Mouse (Mus musculus) right cerebral cortex, postnatal 4 days (tissue): ENCODE measurements around the gene Elf3.
"Not testable (repeated sequence)": the region's sequence is repeated elsewhere in the genome, so short reads cannot be mapped to it uniquely, and the experiment has no call there.

Experiments used
- DNase-seq: peaks from one replicate; pipeline ENCODE4 v3.0.0-alpha.2; 2022

Gene Elf3

DNA sequence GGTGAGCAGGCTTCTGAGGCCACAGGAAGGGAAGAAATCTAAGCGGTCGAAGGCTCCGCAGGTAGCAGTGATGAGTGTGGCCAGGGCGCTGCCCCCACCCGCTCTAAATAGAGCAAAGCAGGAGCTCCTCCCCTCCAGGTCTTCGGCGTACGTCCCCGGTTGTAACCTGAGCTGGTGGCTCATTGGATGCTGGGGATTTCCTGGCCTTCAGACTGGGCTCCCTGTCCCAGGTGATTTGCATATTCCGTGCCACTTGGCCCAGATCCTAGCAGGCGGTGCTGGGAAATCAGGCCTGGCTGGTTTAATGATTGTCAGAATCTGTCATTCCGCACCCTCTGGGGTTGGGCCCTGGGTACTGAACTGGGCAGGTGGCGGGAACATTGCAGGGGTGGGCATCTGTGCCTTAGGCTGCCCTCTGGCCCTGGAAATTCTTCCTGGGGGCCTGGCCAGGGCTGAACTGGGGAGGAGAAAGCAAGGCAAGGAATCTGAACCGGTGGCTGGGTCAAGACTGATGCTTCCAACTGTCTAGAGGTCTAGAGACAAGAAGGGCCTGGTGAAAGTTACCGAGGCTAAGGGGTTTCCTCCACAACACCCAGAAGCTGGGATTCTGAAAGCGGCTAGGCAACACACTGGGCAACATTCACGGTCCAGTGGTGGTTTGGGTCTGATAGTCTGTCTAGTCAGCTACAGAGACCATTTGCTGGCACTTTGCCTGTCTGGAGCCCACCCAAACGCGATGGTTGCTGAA lies at the start of gene Elf3:
Gene Elf3, minus strand, starts transcription at position 189 of the 748 bp plus-strand sequence.
- no peak for DNase-seq

DNA sequence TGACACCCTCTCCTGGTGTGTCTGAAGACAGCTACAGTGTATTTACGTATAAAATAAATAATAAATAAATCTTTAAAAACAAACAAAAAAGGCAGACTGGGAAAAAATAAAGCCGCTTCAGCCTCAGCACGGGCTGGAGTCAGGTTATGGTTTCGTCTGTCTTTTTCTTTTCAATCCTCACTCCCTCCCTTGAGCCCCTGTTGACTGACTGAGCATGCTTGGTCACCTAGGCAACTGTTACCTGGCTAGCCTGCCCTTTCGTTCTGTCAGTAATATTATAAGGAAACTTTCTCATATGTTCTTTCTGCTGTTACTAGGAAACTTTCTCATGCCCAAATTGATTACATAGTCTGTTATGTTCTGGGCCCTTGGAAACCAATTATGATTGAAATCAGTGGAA lies 32.5 kb upstream of the Elf3 start:
- DNase-seq, result no peak

DNA sequence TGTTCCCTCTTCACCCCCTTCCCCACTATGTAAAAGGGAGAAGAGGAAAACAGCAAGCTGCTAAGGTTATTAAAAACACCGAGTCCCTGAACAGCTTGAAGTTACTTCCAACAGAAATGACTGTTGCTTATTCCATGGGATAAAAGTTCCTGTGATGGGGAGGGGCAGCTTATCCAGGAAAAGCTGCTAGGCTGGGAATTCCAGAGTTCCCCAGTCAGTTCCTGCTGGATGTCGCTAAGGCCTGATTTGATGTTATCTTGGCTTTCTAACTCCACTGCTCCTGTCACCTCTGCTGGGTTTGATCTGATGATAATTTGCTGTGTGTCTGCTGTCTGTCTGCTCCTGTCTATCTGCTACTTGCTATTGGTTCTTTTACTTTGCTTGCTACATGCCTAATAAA lies 27.9 kb upstream of the Elf3 start:
- DNase-seq, result no peak

DNA sequence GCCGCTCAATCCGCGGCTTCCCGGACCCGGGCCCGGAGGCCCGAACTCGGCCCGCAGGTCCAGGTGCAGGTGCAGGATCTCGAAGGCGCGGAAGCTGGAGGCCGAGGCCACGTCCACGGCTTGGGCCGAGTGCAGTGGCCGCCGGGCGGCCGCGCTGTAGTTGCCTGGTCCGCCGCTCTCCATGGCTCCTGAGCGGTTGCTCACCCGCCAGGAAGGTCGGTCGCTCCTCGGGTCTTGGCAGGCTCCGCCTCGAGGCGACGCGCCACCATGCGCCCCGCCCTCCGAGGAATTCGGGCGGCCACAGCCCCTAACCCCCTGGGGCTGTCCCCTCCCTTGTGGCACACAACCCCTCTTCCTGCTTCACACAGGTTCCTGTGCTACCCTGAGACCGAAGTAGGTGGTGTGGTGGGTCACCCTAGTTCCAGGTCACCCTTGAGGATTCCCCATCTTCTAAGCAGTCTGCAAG lies 25.5 kb upstream of the Elf3 start, which contains the start of gene Rnpep:
Gene Rnpep, minus strand, starts transcription at position 259 of the 466 bp plus-strand sequence.
- peak; percentile 71 for DNase-seq

DNA sequence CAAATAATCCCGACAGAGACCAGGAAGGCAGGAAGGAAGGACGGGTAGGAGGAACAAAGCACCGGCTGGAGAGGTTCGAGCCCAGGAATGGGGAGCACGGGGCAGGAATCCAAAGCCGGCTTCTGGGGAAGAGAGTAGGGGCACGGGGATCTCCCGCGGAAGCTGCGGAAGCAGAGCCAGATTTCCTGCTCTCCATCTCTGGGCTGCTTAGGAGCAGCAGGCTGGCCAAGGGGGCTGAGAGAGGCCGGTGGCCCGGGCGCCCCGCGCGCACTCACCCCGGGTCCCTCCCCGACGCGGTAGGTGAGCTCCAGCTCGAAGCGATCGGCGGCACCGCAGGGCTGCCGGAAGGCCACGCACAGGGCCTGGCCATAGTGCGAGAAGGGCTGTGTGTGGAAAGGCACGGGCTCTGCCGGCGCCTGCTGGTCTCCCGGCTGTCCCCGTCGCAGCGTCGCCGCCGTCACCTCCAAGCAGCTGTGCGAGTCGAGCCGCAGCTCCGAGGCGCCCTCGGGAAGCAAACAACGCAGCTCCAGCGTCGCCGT lies 25.0 kb upstream of the Elf3 start:
- DNase-seq, result no peak

GRCm38 (mm10) chr1:135282536-135283286 lies 24.3 kb upstream of the Elf3 start:
- DNase-seq, result no peak

- no peak for DNase-seq
Measured at GRCm38 (mm10) chr1:135281841-135282240, 23.5 kb upstream of the Elf3 start.

- DNase-seq, result peak; percentile 41
Measured at GRCm38 (mm10) chr1:135280646-135281045, 22.3 kb upstream of the Elf3 start.

- no peak for DNase-seq
Measured at GRCm38 (mm10) chr1:135271371-135271770, 13.0 kb upstream of the Elf3 start.

DNA sequence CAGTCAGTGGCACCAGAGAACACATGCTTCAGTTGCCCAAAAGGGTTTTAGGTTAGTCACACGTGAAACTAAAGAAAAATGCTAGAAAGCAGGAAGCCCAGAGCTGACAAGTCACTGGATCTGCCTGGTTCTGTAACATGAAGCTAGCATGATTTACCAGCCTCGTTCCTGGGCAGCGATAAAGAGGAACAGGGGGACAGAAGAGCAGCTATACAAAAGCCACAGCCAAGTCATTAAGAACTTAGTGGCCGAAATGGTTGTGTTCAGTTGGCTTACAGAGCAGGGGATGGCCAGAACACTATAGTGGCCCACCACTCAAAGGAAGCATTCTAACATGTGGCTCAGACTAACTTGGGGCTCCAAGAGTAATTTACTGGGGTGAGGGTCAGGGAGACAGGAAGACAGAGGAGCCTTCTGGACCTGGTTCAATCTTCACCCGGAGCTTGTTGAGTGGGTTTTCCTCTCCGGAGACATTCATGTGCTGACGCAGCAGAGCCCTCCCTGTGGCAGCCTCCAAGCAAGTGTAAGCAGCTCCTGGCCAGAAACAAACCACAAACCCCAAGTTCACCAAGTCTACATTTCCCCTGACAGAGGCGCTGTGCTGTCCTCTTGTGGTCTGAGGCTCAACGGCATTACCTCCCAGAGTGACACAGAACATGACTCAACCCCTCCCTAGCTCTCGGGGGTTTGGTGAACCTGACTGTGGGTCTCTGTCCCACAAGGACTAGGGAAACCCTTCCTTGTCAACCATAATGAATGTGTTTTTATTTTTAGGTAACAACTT lies 9.5 kb upstream of the Elf3 start:
- DNase-seq, result no peak

GRCm38 (mm10) chr1:135265834-135266233 lies 7.5 kb upstream of the Elf3 start:
- DNase-seq, result no peak

GRCm38 (mm10) chr1:135263316-135263715 lies 4.9 kb upstream of the Elf3 start:
- DNase-seq, result no peak

DNA sequence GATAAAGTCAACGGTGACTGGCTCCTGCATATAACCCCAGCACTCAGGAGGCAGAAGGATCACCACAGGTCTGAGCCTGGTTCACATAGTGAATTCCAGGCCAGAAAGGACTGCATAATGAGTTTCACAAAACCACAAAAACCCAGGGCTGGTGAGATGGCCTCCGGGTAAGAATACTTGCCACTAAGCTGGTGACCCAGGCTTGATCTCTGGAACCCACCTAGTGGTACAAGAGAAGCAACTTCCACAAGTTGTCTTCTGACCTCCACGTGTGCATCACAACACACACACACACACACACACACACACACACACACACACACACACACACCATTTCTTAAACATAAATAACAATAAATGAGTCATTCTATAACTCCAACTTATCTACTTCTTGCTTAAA lies 4.0 kb upstream of the Elf3 start:
- DNase-seq, result no peak

DNA sequence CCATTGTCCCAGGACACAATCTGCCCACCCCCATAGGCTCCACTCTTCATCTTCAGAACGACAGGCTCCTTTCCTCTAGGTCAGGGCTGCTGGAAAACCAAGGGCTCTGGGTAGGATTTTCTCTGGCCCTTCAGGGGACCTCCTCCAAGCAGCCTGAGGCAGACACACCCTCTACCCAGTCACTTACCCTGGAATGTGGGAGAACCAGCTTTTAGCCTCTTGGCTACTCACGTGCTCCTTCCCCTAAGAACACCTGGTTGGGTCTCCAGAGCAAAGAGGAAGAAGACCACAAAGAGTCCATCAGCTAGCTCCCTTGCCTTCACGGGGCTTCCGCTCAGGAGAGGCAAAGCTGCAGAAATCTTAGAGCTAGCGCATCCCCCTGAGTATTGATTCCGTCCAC lies 2.6 kb upstream of the Elf3 start:
- no peak for DNase-seq

- DNase-seq, result peak; percentile 84
Measured at GRCm38 (mm10) chr1:135259128-135259436, 714 bp upstream of the Elf3 start.

GRCm38 (mm10) chr1:135256299-135256698 lies 2.1 kb downstream of the Elf3 start:
- DNase-seq, result no peak

GRCm38 (mm10) chr1:135252854-135253253 lies 5.5 kb downstream of the Elf3 start:
- no peak for DNase-seq

- no peak for DNase-seq
Measured at GRCm38 (mm10) chr1:135251405-135251804, 7.0 kb downstream of the Elf3 start.

DNA sequence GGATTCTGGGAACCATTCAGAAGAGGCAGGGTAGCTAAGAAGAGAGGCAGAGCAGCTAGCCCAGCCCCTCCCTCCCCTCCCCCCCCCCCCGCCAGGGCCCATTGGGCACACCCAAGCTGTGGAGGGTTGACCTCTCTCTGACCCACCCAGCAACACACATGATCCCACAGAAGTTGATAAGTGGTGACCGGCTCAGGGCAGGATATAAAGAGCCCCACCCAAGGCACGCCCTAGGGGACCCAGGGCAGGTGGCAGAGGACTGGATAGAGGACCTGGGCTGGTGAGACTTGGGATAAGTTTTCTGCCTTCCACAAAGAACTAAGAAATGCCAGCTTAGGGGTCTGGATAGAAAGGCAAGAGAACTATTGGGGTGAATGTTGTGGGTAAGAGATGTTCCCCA lies 7.7 kb downstream of the Elf3 start:
- DNase-seq, result no peak

DNA sequence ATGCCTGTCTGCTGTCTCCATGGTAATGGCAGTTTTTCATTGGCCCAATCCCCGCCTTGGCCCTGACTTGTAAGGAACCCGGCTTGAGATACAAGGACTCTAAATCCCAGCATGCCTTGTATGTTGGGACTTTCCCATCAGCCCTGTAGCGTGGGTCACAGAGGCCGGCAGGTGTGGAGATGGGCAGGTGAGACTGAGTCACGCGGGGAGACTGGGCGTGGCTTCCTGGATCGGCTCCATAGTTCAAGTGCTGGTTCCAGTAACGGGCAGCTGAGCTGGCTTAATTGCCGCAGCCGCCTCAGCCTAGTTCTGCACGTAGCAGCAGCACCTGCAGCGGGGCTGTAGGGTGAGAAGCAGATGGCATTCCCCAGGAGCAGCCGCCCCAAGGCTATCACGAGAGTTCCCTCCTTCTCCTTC lies 9.9 kb downstream of the Elf3 start:
- DNase-seq, result peak; percentile 37

DNA sequence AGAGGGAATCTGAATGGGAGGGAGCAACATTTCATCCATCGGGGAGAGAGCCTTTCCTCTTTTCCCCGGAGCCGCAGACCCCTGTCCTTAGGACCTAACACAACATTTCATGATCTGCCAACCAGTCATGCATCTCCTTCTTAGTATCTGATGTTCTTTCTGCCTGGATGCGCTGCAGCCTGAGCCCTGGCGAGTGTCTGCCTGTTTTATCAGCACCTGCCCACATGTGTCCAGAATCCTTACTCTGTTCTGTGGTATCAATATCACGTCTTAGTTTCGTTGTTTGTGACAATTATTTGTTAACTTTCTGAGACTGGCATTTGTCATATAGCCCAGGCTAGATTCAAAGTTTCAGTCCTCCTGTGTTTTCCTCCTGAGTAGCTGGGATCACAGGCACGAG lies 14.4 kb downstream of the Elf3 start:
- DNase-seq, result no peak

GRCm38 (mm10) chr1:135240206-135240605 lies 18.2 kb downstream of the Elf3 start:
- DNase-seq, result not testable (repeated sequence)

DNA sequence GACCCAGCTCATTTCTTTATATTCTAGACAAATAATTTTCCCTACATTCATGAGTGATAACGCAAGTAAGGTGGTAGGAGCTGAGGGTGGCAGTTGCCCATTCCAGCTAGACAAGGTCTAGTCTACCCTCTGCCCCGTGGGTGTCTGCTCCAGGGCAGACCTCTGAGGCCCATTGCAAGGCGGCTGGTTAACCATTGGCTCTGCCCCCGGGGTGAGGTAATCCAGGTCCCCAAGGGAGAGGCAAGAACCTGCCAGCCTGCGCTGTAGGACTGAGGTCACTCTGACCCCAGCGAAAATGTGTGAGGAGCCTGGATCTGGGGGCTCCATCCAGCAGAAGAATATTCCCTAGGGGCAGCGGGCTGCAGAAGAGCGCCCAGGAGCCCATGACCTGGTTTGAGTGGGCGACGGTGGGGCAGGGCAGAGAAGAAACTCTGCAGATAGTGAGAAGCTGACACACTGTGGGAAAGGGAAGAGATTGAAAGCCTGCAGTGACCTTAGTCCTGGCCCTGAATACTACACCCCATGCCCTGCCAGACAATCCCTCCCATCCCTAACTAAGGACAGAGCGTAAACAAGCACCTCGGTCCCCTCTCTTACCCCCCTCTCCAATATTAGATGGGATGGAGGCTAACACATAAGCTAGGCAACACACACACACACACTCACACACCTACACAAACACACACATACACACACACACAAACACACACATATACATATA lies 21.1 kb downstream of the Elf3 start:
- DNase-seq, result no peak
